Mouse (Mus musculus): ENCODE data around the gene Ubxn4. TPM values are rescaled to one million over a fixed set of nuclear protein-coding genes. Genes with fewer than 3 reads are reported as not detected.
"Not testable (repeated sequence)": the region's sequence is repeated elsewhere in the genome, so short reads cannot be mapped to it uniquely, and the experiment has no call there.

Gene Ubxn4
- total RNA-seq, 4 experiments from 2014 or later, result 43.3 to 46.7 (median 44.2) TPM

DNA sequence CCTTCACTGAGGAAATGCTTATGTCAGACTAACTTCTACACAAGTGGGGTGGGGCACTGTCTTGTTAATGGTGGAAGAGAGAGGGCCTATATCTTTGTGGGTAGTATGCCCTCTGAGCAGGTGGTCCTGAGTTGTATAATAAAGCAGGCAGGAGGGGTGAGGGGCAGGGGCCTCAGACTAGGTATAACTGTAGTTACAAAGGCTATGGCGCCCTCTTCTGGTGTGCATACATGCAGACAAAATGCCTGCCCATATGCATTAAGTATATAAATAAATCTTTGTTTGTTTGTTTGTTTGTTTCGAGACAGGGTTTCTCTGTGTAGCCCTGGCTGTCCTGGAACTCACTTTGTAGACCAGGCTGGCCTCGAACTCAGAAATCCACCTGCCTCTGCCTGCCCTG lies 65.3 kb downstream of the Ubxn4 start:
- no peak for DNase-seq (ENCODE audit: low spot score in 2 of 2)

DNA sequence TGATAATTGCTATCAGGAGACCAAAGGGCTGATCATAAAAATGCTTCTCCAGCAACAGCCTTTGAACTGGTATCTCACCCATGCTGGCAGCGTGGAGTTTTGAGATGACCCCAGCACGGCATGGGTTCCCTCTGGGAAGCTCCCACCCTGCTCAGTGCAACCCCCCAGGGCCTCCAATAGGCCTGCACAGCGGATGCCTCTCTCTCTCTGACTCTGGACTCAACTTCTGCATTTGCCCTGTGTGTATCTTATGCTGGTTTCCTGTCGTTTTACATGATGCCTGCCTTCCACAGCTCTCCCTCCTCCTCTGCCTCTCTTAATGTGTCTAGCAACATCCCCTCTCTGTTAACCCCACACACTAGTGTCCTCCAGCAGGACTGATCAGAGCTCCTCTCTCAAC lies 70.9 kb downstream of the Ubxn4 start:
- DNase-seq (ENCODE audit: low spot score in 2 of 2), result no peak

DNA sequence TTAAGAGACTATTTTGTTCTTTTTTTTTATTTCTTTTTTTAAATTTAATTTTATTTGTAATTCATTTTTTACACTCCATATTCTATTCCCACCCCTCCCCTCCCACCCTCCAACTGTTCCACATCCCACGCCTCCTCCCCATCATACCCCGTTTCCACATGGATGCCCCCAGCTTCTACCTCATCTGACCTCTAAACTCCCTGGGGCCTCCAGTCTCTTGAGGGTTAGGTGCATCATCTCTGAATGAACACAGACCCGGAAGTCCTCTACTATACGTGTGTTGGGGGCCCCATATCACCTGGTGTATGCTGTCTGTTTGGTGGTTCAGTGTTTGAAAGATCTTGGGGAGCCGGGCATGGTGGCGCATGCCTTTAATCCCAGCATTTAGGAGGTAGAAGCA lies 75.5 kb downstream of the Ubxn4 start:
- not testable (repeated sequence) for DNase-seq (ENCODE audit: low spot score in 2 of 2)

DNA sequence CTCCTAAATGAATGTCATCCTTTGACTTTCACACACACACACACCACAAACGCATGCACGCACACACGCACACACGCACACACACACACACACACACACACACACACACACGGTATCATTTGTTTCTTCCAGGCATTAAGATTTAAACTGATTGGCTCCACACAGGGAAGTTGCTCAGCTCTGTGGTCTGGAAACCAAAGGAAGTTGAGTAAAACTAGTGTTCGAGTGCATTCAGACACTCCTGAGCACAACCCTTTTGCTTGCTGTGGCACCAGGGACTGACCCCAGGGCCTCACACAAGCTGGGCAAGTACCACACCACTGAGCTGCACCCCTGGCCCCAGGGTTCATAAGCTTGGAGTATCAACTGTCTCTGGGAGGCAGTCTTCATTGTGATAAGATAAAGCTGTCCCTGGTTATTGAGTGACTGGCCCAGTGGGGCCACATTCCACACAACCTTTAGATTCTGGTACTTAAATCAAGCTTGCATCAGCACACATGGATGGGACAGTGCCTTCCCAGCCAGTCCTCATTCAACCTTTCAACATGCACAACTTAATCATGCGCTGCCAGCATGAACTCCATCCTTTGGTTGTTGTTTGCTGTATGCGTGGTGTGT lies 79.4 kb downstream of the Ubxn4 start:
- DNase-seq (ENCODE audit: low spot score in 2 of 2), result no peak

DNA sequence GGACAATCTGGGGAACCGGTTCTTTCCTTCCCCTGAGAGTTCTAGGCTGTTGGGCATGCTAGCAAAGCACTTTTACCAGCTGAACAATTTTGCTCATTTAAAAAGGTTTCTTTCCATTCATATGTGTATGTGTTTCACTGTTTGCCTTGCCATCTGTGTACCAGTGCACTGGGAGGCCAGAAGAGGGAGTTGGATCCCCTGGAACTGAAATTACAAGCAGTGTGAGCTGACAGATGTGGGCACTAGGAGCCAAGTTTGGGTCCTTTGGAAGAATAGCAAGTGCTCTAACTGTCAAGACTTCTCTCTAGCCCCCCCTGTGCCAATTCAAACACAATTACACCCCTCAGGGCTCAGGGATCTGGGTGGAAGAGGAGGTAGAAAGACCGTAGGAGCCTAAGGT lies 81.0 kb downstream of the Ubxn4 start:
- no peak for DNase-seq (ENCODE audit: low spot score in 2 of 2)

DNA sequence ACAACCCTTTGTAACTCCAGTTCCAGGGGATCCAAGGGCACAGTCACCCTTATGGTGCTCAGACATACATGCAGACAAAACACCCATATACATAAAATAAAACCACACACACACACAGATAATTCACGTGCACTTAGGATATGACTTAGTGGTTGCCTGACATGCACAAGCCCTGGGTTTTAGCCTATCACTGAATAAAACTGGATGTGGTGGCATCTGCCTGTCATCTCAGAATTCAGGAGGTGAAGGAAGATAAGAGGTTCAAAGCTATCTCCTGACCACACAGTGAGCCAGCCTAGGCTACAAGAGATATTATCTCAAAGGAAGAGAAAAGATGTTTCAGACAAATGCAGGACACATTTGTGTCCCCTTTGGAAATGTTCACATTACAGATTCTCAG lies 83.4 kb downstream of the Ubxn4 start:
- no peak for DNase-seq (ENCODE audit: low spot score in 2 of 2)

DNA sequence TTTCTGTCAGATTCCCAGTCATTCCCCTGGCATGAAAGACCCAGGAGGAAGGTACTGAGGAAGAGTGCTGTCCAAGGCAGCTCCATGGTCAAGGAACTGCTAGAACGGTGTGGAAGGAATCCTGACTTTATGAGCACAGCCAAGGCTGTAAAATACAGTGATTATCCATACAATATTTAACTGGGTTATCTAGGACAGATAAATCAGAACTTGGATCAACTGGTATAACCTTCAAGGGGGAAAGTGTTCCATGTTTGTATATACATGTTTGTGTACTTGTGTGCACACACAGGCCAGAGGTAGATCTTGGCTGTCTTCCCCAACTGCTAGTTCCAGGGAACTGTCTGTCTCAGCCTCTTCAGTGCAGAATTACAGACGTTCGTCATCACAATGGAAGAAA lies 84.5 kb downstream of the Ubxn4 start, which contains the start of gene Lct:
Lct (minus strand) TSS at position 101 of the 400 bp plus-strand sequence.
- no peak for DNase-seq (ENCODE audit: low spot score in 2 of 2)

Small RNA genes lying within 50 kb of the gene (microRNA-seq; reads per million reads assigned to microRNA genes)
- gene Mir128-1, result 228 reads per million, percentile 63 among the genes with 10 or more reads in this experiment

Other genes starting within 250 kb of the Ubxn4 start
- gene Zranb3, start 140.9 kb upstream of the Ubxn4 start, total RNA-seq (2022), result 1 to 10 TPM; 4.9 to 7.2 (median 5.8) TPM
- gene R3hdm1, start 140.7 kb upstream of the Ubxn4 start, total RNA-seq (2022), result 10 to 100 TPM; 74.0 to 90.8 (median 84.7) TPM
- gene Lct, start 84.4 kb downstream of the Ubxn4 start, total RNA-seq (2022), result not detected
- 1 to 10 TPM; 1.7 to 2.2 (median 1.9) TPM for gene Mcm6, start 115.7 kb downstream of the Ubxn4 start, total RNA-seq (2022)
- gene Dars, start 173.4 kb downstream of the Ubxn4 start, total RNA-seq (2022), result 10 to 100 TPM; 60.3 to 73.0 (median 68.2) TPM

All from gastrocnemius, adult 8-10 months (tissue).